Mouse (Mus musculus) liver, adult 2 months (tissue): ENCODE measurements around the gene Crispld2. TPM values are rescaled to one million over a fixed set of nuclear protein-coding genes. Genes with fewer than 3 reads are reported as not detected.

Experiments used
- DNase-seq: peaks from one replicate; pipeline ENCODE4 v3.0.0-alpha.2; 2011; ENCODE audit warnings: low read depth, low spot score; ENCODE audit errors: extremely low read depth
- H3K27ac ChIP-seq: fragments of 200-500 bp; replicated peaks from 2 replicates; pipeline ENCODE4 v1.5.1; 2012; ENCODE audit warnings: low read depth, mild to moderate bottlenecking, control low read depth, inconsistent platforms, low read length; ENCODE audit not compliant: insufficient read depth
- H3K27me3 ChIP-seq: fragments of 200-500 bp; 2 replicates; pipeline ENCODE4 v1.6.1; 2012; ENCODE audit warnings: mild to moderate bottlenecking, moderate library complexity, low read length, inconsistent platforms; ENCODE audit not compliant: control insufficient read depth, insufficient read depth
- H3K36me3 ChIP-seq: fragments of 200-500 bp; 2 replicates; pipeline ENCODE4 v1.6.1; 2012; ENCODE audit warnings: low read length, inconsistent platforms; ENCODE audit not compliant: control insufficient read depth, insufficient read depth
- H3K4me1 ChIP-seq: fragments of 200-500 bp; 2 replicates; pipeline ENCODE4 v1.6.1; 2011; ENCODE audit warnings: low read length; ENCODE audit not compliant: control insufficient read depth, insufficient read depth
- H3K4me3 ChIP-seq: fragments of 200-500 bp; 2 replicates; pipeline ENCODE4 v1.5.1; 2011; ENCODE audit warnings: low read depth, mild to moderate bottlenecking, control low read depth, low read length, moderate library complexity; ENCODE audit not compliant: insufficient read depth
- H3K79me2 ChIP-seq: fragments of 200-500 bp; 2 replicates; pipeline ENCODE4 v1.6.1; 2012; ENCODE audit warnings: inconsistent platforms, mild to moderate bottlenecking, low read length, moderate library complexity; ENCODE audit not compliant: control insufficient read depth, insufficient read depth
- H3K9ac ChIP-seq: fragments of 200-500 bp; 2 replicates; pipeline ENCODE4 v1.6.1; 2012; ENCODE audit warnings: low read depth, mild to moderate bottlenecking, control low read depth, inconsistent platforms, low read length
- CTCF ChIP-seq: fragments of 200-500 bp; IDR thresholded peaks from 2 replicates; pipeline ENCODE4 v1.5.1; 2011; ENCODE audit warnings: low read depth, low read length, control low read depth
- POLR2A ChIP-seq: fragments of 200-500 bp; IDR thresholded peaks from 2 replicates; pipeline ENCODE4 v1.6.1; 2011; ENCODE audit warnings: low read length, control low read depth; ENCODE audit not compliant: insufficient read depth; ENCODE audit errors: extremely low read depth
- WGBS: fragments of 180-500 bp; shearing (Covaris S2); methylation state at CpG from one replicate; pipeline ENCODE4 v1.1.7; 2018; 5-methylcytosine and 5-hydroxymethylcytosine counted together
- polyA plus RNA-seq: library from polyadenylated mRNA; depleted of rRNA; stranded (reverse); fragments of >200 nt; gene quantifications from 2 replicates; pipeline ENCODE4 v1.2.3, GENCODE M21; 2012
- total RNA-seq: library from RNA; depleted of rRNA; stranded (reverse); fragments of >200 nt; gene quantifications from 2 replicates; pipeline ENCODE4 v1.2.3, GENCODE M21; 2014

Crispld2 gene
- total and polyA plus RNA-seq, 2 experiments: 0.28 to 0.72 TPM

DNA sequence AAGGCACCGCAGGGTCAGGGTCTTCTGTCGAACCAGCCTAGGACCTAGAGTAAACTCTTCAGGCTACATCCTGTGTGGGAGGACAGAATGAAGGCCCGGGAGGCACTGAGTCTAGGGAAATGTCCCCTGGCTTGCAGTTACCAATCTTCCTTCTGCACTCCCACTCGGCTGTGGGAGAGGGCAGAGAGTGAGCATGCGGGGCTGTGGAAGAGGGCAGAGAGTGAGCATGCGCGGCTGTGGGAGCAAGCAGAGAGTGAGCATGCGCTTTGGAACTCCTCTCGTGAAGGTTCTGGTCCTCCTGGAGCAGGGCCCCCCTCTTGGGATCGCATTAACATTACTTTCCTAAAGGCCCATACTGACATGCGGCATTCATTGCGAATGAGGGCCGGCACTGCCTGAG is 25.1 kb downstream of the Crispld2 start:
- no peaks in the 10 kb centered on the region for H3K4me1 ChIP-seq

DNA sequence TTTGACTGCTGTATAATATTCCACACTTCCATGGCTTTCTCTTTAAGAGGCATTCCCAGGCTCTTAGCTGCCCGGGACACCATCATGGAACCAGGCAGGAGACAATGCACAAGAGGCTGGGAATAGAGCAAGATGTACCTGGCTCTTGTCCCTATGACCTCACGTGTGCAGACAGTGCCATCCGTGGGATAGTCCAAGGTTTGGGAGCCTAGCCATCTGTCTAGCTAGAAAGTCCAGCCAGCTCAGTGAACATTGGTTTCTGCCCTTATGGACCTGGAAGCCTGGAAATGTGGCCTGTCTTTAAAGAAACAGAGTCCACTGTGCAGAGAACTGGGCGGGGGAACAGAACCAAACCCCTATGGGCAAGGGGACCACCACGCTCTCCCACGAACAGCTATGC is 25.5 kb downstream of the Crispld2 start:
- Histone ChIP-seq H3K4me1 (no peaks in the 10 kb centered on the region), H3K9ac (no peak overlapping the region), H3K79me2 (no peaks in the 10 kb centered on the region), H3K4me3 (no peak overlapping the region), H3K27me3 (no peaks in the 10 kb centered on the region), H3K36me3 (no peaks in the 10 kb centered on the region), H3K27ac (no peak overlapping the region)
- TF ChIP-seq POLR2A (no peak), CTCF (no peak)
- DNase-seq: peak; percentile 95
- WGBS: 69% methylated on average over 6 of the region's 6 CpGs

More for the DNA sequence above, 25.1 kb downstream of the Crispld2 start:
- Histone ChIP-seq H3K4me3 (no peak overlapping the region), H3K27me3 (no peaks in the 10 kb centered on the region), H3K36me3 (no peaks in the 10 kb centered on the region), H3K9ac (no peak overlapping the region), H3K27ac (no peak overlapping the region), H3K79me2 (no peaks in the 10 kb centered on the region)
- no peak for TF ChIP-seq CTCF
- no peak for DNase-seq
- 93% methylated on average over 13 of the region's 13 CpGs for WGBS

DNA sequence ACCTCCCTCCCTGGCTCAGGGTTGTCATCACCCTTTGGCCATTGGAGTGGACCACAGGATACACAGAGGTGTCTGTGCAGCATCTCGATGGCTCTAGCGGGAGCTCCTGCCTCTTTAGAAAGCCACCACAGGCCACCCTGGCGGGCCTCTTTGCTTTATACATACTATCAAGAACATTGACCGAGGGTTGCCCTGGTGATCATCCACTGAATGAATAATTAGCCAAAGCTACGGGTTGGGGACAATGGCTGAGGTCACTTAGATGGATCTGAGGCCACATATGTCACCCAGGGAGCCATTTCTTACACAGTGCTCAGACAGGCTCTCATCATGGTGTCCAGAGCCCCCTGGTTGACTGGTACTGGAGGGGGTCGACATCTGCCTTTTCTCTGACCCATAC is 26.1 kb downstream of the Crispld2 start:
- 68% methylated on average over 6 of the region's 6 CpGs for WGBS
- H3K27ac ChIP-seq: no peak overlapping the region
- peak; percentile 77 for DNase-seq

GRCm38 (mm10) chr8:120019297-120019696 is 27.1 kb downstream of the Crispld2 start:
- H3K4me1 ChIP-seq: no peaks in the 10 kb centered on the region
- H3K27ac ChIP-seq: no peak overlapping the region
- no peak overlapping the region for H3K9ac ChIP-seq
- H3K4me3 ChIP-seq: no peak overlapping the region
- no peak for TF ChIP-seq CTCF
- no peak for TF ChIP-seq POLR2A
- 86% methylated on average over 5 of the region's 5 CpGs for WGBS
- no peaks in the 10 kb centered on the region for H3K27me3 ChIP-seq
- no peaks in the 10 kb centered on the region for H3K79me2 ChIP-seq
- H3K36me3 ChIP-seq: no peaks in the 10 kb centered on the region
- DNase-seq: no peak

More for the DNA sequence above, 26.1 kb downstream of the Crispld2 start:
- Histone ChIP-seq H3K9ac (no peak overlapping the region), H3K4me1 (no peaks in the 10 kb centered on the region), H3K27me3 (no peaks in the 10 kb centered on the region), H3K79me2 (no peaks in the 10 kb centered on the region), H3K4me3 (no peak overlapping the region), H3K36me3 (no peaks in the 10 kb centered on the region)
- no peak for TF ChIP-seq POLR2A
- no peak for TF ChIP-seq CTCF

- WGBS: 52% methylated on average over 7 of the region's 7 CpGs
- no peak for DNase-seq
- Histone ChIP-seq H3K4me3 (no peak overlapping the region), H3K36me3 (no peaks in the 10 kb centered on the region), H3K9ac (no peak overlapping the region), H3K27me3 (no peaks in the 10 kb centered on the region), H3K4me1 (no peaks in the 10 kb centered on the region), H3K27ac (no peak overlapping the region), H3K79me2 (no peaks in the 10 kb centered on the region)
- TF ChIP-seq POLR2A: no peak
- no peak for TF ChIP-seq CTCF
These were observed 28.1 kb downstream of the Crispld2 start for GRCm38 (mm10) chr8:120020298-120020697.

DNA sequence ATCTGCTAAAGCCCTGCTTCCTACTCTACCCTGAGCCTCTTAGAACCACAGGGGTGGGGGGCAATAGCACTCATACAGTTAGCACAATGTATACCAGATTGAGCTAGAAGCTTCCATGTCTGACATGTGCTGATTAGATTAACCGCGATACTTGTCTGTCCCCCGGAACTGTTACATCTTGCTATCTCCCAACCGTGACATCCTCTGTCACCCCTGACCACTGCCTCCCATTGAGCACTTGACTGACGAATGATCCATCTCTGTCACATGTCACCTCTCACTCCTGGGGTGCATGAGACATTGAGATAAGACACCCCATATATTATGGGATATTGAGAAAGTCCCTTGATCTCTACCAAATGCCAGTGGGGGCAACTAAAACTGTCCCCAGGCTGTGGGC is 34.0 kb downstream of the Crispld2 start:
- Histone ChIP-seq H3K27me3 (no peaks in the 10 kb centered on the region), H3K4me3 (no peak overlapping the region), H3K27ac (no peak overlapping the region), H3K4me1 (no peaks in the 10 kb centered on the region), H3K9ac (no peak overlapping the region), H3K36me3 (no peaks in the 10 kb centered on the region), H3K79me2 (no peaks in the 10 kb centered on the region)
- TF ChIP-seq POLR2A (no peak), CTCF (no peak)
- no peak for DNase-seq
- 79% methylated on average over 5 of the region's 5 CpGs for WGBS

- 85% methylated on average over 6 of the region's 6 CpGs for WGBS
These were observed 34.8 kb downstream of the Crispld2 start for GRCm38 (mm10) chr8:120026991-120027390.

More at GRCm38 (mm10) chr8:120026991-120027390, 34.8 kb downstream of the Crispld2 start:
- Histone ChIP-seq H3K4me3 (no peak overlapping the region), H3K27me3 (no peaks in the 10 kb centered on the region), H3K9ac (no peak overlapping the region), H3K79me2 (no peaks in the 10 kb centered on the region), H3K4me1 (no peaks in the 10 kb centered on the region), H3K27ac (no peak overlapping the region), H3K36me3 (no peaks in the 10 kb centered on the region)
- TF ChIP-seq CTCF: no peak
- DNase-seq: no peak
